Mouse (Mus musculus): ENCODE measurements around the gene Atpaf2.

The Atpaf2 gene

DNA sequence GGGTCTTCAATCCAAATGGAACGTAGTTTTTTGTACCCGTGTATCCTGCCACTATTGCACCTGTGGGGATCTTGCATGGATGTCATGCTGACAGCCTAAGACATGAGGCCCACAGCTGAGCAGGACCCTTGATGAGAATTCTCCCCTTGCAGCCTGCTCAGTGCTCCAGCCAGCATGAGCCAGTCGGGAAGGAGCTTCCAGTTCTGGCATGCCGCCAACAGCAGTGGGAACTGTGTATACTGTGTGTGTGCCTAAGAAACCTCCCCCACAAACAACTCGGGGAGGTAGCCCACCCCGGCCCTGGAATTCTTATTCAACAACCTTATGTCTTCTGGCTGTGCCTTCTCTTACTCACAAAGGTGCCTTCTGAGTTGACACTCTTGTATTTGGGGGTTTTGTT, 21.7 kb downstream of the Atpaf2 start:
- no peak for DNase-seq (ENCODE audit: low spot score)

DNA sequence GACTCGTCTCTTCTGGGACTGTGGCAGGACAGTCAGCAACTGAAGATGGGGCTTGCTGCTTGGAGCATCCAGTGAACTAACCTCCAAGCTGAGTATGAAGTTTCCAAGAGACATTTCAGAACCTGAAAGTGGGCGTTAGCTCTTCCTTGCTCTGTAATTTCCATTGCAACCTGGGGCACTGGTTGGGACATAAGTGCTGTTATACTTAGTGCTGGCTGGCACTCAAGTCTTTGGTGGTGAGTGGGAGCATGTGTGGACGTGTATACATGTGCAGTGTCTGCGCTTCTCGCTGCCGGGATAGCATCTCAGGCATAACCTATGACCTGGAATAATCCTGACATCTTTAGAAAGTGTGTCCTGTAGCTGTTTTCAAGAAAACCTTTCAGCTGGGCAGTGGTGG, 26.9 kb downstream of the Atpaf2 start:
- no peak for DNase-seq (ENCODE audit: low spot score)

DNA sequence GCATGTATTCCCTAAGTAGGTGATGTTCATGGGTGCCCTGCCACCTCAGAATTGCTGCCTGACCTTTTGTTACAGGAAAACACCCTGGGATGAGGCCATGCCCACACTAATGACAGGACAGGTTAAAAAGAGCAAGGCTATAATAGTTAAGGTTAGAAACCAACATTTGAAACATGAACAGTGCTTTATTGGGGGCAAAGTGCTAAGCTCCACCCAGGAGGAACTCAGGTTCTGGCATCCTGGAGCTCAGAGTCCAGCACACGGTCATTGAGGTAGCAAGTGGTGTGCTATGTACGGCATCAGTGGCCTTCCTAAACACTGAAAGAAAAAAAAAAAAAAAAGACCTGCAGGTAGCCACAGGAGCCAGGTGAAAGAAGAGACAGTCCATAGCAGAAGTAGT, 30.3 kb downstream of the Atpaf2 start:
- DNase-seq (ENCODE audit: low spot score) = no peak

DNA sequence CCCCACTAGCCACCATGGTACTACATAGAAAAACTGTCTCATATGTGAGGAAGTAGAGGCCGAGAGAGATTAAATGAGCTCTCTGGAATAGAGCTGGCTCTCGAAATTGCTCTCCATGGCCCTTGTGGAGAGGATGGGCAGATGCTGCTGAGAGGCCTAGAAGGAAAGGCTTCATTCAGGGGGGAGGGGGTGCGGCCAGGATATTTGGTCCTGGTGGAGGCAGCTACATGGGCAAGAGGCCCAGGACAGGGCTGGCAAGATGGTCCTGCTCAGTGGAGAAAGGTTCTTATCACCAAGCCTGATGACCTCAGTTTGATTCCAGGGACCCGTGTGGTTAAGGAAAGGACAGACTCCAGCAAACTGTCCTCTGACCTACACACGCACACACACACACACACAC, 32.3 kb downstream of the Atpaf2 start:
- no peak for DNase-seq (ENCODE audit: low spot score)

DNA sequence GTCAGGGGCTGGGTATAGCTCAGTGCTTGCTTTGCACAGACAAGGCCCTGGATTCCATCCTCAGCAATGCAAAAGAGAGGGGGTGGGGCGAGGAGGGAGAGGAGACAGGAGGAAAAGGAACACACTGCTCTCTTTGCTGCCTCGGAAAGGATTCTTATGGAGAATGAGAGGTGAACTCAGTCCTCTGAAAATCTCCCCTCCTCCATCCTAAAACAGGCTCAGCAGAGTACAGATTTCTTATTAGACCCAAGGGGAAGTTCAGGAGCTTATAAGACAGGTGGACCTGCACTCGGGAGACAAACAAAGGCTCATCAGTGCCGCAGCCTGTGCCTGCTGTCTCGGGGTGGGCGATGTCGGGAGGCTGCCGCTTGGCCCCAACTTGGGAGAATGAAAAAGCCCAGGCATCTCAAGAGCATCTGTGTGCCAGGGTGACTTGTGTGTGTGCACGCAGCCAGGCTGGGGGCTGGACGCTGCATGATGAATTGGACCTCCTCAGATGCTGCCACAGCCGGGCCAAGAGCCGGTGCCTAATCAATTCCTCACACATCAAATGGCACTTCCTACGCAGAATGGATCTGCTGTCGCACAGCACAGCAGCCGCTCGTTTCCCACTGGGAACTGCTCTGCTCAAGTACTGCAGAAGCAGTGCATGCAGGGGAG, 33.4 kb downstream of the Atpaf2 start:
- no peak for DNase-seq (ENCODE audit: low spot score)

DNA sequence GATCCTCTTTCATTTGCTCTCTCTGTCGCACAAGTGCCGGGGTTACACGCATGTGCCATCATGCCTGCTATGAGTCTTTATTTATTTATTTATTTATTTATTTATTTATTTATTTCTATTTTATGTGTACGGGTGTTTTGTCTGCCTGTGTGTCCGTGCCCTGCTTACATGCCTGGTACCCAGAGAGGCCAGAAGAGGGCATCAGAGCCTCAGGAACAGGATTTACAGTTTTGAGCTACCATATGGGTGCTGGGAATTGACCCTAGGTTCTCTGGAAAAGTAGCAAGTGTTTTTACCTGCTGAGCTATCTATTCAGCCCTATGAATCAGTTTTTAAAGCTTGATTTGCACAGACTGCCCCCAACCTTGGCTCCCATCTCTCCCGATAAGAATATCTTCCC, 34.7 kb downstream of the Atpaf2 start:
- DNase-seq (ENCODE audit: low spot score) = no peak

DNA sequence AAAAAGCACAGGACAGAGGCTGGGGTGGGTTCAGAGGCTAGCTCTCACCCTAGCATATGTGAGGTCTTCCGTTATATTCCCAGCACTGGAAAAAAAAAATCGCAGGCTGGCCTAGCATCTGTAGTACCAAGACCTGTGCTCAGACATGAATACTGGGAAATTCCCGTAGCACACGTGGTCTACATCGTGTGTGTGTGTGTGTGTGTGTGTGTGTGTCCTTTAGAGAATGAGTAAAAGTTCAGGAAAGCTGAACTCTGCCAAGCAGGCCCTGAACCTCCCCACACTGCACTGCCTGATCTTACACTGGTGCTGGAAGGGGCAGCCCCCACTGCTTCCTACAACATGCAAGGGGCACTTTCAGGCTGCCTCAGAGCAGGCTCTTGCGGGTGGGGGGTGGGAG, 43.8 kb downstream of the Atpaf2 start:
- DNase-seq (ENCODE audit: low spot score) = no peak

DNA sequence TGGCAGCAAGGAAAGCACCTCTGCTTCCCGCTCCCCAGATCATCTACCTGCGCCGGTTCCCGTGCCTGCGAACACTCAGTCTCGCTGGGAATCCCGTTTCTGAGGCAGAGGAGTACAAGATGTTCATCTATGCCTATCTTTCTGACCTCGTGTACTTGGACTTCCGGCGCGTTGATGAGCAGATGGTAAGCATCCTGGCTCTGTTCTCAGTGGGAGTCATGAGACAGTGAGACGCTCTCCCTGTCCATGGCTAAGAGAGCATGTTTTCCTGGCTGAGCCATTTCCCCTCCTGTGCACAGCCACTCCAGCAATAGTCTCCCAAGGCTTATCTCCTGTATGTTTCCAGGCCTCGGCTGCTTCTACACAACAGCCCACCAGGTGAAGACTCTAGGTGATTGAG, 47.8 kb downstream of the Atpaf2 start:
- no peak for DNase-seq (ENCODE audit: low spot score)

DNA sequence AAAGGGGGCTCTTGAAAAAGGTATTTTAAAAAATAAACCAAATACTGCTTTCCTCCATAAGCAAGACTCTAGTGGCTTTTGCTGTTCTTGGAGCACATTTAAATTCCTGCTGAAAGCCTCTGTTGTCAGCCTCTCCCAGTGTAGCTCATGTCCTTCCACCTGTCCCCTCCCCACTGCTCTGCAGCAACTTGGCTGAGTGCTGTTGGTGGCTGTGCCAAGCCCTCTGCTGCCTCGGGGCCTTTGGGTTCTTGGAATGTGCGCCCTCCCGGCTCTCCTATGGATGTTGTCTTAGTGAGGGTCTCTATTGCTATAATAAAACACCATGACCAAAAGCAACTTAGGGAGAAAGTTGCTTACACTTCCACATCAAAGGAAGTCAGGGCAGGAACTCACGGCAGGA, 48.8 kb downstream of the Atpaf2 start:
- DNase-seq (ENCODE audit: low spot score) = no peak

DNA sequence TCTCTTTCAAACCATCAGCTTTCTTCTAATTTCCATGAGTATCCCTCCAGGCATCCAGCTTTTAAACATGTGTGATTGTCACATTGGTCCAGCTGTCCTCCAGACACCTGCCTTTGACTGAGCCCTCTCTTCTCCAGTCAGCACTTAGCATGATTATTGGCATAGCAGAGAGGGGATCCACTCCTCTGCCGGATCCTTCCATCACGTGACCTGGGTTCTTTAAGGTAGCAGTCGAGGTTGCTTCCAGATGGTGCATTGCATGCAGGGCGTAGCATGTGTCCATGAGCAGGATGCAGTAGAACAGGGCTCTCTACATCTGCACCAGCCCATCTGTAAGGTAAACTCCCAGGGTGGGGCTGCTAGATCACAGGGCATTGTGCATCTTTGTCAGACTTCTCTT, 49.3 kb downstream of the Atpaf2 start:
- DNase-seq (ENCODE audit: low spot score) = peak; percentile 3

DNA sequence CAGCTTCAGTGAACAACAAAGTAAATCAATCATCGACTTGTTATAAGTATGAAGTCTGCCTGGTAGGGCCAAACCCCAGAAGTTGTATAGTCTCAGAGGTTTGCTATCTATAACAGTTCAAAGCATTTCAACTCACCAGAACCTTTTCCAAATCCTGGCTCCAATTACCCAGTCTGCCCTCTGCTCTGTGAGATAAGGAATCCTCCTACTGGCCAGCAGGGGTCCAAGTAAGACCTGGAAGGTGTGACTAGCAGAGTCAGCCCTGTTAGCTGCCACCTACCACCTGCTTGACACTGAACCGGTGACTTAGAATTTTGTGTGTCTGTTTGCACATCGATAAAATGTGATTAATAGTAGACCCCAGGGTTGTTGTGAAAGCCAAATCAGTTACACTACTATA, 51.0 kb downstream of the Atpaf2 start:
- no peak for DNase-seq (ENCODE audit: low spot score)

DNA sequence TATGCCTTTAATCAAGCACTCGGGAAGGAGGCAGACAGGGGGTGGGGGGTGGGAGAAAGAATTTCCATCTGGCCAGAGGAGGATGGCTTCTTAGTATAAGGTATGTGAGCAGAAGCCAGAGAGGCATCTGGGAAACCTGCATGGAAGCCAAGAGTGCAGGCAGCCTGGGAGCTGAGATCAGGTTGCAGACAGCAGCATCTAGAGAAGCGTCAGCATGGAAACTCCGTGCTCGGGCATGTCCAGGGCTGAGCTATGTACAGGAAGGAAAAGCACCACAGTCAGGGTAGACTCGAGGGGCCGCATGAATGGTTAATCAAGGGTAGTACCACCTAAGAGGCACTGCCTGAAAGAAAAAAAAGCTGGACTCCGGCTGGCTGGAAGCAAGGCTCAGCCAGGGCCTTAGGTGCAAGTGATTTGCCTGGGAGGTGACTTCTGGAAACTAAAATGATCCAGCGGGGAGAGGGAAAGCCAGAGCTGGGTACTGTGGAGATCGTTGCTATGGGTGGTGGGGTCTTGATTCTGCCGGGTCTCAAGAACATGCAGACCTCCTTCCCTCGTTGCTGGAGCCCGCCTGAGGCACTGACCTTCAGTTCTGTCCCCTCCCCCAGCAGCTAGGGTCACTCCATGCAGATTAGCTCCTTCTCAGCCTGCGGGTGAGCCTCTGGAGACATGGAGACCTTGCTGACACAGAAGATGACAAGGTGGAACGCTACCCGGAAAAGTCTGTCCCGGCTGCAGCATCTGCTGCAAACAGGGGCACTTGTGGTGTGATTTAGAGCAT, 51.8 kb downstream of the Atpaf2 start:
- DNase-seq (ENCODE audit: low spot score) = no peak

DNA sequence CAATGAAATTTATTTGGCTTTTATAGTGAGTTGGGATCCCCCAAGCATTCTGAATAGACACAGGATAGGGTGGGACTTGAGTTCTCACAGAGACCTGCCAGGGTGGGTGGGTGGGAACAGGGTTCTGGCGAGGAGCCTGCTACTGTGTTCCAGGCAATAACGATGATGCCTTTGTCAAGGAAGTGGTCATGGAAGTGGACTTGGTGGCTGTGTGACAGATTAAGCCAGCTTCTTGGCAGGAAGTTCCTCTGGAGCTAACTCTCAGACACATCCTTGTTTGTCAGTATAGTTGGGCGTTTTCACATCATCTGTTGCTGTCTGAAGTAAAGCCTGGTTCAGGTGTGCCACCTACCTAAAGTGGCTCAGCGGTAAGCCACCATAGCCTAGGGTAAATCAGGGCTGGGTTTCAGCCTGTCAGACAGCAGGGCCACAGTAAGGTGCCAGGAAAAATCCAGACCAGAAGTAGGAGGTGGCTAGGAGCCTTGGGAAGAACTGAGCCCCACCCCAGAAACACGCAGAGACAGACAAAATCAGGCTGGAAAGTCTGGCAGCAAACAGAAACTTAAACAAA, 57.5 kb downstream of the Atpaf2 start:
- DNase-seq (ENCODE audit: low spot score) = no peak

DNA sequence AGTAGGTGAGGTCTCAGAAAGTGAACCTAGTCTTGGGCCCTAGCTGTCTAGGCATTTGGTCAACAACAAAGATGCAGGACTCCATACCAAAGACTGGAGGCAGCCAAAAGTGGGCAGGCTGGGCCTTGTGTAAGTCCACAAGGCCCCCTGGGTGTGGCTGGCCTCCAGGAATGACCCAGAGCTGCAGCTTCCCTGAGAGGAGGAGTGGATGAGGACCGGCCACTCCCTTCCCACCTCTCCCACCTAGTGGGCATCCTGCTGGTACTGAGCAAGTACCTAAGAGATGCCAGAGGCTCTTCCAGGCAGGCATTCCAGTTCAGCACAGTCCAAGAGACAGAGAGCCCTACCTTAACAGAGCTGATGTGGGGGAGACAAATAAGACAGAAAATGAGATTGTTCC, 58.3 kb downstream of the Atpaf2 start:
- no peak for DNase-seq (ENCODE audit: low spot score)

DNA sequence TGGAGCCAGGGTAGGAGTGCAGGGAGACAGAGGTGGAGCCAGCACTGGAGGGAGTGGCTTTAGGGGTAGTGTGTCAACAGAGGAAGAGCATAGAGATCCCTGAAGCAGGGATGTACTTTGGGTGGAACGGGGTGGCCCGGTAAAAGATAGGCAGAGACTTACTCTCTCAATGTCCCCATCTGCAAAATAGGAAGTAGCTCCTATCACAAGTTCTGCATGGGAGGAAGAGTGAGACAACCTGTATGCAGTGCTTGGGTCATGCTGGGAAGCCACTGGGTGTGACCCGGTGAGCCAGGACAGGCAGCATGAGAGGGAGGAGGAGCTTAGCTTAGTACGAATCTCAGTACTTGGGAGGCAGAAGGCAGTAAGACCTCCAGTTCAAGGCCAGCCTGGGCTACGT, 59.1 kb downstream of the Atpaf2 start:
- DNase-seq (ENCODE audit: low spot score) = no peak

DNA sequence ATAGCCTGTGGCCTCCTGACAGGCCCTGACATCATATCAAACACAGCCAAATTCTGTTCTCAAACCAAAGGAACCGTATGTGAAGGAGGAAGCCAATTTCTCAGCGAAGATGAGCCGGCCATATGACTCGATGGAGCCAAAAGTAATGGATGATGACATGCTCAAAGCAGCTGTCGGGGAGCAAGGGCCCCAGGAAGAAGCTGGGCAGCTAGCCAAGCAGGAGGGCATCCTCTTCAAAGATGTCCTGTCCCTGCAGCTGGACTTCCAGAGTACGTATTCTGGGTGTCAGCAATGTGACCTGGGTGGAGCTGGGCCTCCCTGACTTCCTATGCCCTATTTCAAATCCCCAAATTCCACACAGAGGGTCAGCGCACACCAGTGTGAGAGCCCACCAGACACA, 59.7 kb downstream of the Atpaf2 start:
- DNase-seq (ENCODE audit: low spot score) = no peak

DNA sequence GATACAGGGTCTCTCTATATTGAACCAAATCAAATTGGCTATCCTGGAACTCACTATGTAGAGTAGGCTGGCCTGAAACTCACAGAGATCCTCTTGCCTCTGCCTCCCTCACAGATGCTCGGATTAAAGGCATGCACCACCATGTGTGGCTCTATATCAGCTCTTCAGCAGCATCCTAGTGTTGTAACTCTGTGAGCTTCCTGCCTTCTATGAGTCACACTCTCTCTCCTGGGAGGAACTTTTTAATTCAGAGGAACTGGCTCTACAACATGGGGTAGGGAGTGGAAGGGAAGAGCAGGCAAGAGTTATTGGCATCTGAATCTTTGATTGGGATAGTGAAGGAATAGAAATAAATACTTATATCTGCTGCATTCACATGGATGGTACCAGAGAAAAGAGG, 61.1 kb downstream of the Atpaf2 start:
- DNase-seq (ENCODE audit: low spot score) = no peak

DNA sequence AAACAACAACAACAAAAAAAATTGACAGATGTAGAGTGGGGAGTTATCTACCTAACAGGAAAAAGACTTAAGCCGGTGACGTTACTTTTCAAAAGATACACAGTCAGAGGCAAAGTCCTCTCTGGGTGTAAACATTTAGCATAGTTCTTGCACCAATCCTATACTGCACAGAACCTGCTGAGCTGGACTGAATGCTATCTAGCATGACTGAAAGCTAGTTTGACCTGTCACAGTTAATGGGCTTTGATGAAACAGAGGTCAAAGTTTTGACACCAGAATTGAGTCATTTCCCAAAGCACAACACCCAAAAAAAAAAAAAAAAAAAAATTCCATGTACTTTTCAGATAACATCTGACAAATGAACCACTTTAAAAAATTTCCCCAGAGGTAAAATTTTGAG, 62.3 kb downstream of the Atpaf2 start:
- DNase-seq (ENCODE audit: low spot score) = no peak

DNA sequence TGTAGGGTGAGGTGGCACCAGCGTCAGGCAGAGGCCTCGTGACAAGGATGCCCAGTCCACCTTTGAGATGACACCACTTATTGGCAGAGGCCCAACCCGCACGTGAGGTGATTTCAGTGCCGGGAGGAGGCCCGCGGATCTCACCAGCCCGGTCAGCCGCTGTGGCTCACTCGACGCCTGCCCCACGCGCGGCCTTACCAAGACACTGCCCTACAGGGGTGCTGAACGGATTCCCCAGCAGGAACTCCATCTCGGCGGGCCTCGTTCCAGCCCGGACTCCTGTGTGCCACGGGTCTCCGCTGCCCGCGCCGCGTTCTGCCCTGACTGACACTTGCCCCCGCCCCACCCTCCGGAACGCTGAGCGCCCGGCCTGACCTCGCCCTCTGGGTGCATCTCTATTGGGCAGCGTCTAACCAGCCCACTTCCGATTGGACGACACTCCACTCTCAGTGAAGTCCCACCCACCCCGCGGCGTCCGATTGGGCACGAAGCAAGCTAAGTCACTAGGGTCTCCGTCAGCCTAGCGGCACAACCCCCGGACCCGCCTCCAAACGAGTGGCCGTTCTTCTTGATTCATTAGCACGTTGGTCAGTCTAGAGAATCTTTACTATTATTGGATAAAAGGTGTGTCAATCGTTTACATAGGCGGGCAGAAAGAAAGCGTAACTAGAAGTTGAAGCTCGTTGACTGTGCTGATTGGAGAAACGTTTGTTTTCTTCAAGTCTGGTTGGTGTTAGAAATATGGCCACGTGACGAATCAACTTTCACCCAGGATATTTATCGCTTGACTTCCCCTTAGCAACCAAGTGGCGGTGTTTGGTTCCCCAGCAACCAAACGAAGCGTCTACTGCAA, 65.5 kb downstream of the Atpaf2 start, which contains the start of the genes Tom1l2 and Drc3:
TSS of gene Tom1l2 (minus strand) at position 347 of the 853 bp plus-strand sequence.
TSS of gene Drc3 (plus strand) at position 771 of the 853 bp plus-strand sequence.
- peak; percentile 98 for DNase-seq (ENCODE audit: low spot score)

DNA sequence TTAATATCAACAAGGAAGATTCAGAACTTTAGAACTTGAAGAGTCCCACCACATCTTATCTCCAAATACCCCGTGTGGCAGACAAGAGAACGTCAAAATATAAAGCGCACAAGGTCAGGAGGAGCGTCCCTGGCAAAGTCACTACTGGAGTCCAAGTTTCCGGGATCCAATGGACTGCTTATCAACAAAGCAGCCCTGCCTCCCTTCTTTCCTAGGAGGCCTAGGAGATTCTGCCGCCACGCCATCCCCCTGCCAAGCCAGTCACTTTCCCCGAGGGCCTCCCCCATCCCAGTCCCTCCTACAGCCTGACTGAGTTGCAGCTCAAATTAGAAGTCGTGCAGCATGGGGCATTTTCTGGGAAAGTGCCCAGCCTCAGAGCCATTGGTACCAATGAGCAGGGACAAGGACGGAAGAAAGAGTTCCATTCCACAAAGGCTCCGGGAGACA, 66.3 kb downstream of the Atpaf2 start:
- no peak for DNase-seq (ENCODE audit: low spot score)

DNA sequence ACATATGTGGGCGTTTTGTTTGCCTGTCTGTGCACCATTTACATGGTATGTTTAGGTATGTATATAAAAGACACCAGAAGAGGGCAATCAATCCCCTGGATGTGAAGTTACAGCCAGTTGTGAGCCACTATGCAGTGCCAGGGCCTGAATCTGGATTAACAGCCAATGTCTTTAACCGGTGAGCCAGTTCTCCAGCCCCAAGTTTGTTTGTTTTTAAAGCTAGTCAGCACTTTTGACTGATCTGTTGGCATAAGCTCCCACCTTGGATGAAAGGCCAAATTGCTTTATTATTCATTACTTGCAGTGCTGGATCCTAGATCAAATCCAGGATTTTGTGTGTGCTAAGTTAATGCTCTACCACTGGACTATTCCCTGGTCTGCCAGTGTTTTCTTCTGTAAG, 66.9 kb downstream of the Atpaf2 start:
- DNase-seq (ENCODE audit: low spot score) = peak; percentile 4

Data from T-cell, adult 2 months (primary cell).